7 mouse cellular contexts compared by ENCODE assay signal in the genomic region with DNA sequence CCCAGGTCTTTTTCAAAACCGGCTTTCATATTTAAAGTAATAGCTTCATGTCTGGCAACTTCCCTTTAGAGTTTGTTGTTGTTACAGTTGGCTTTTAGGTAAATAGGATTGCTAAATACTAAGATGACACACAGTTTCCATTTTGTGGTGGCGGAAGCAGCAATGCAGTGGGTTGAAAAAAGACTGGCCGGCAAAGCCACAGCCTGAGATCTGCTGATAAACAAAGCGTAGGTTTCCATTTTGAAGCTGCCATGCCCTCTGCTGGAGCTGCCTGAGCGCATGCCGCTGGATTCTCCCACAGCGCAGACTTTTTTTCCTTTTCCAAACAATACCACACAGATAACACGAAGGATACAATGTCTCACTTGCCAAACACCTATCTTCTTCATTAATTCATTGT. TPM values are rescaled to one million over a fixed set of nuclear protein-coding genes. Genes with fewer than 3 reads are reported as not detected.
A peak's percentile ranks its signal among the peaks of the same experiment; 100 is the strongest.
DNase-seq lines count a peak whose midpoint lies in the region; ATAC-seq and TF ChIP-seq lines count a peak whose summit lies in the region.

No protein-coding gene starts in this region.

- no peak for TF ChIP-seq POLR2A in cortical plate, adult 2 months (IDR thresholded peaks at IDR 0.05; ENCODE audit: extremely low read depth, insufficient read depth, low read length)

- no peak overlapping the region for H3K9ac ChIP-seq in intestine, embryonic 14.5 days (ENCODE audit: low read length)

- peak; percentile 79 for TF ChIP-seq CTCF in cortical plate, adult 2 months (IDR thresholded peaks at IDR 0.05; ENCODE audit: extremely low read depth, insufficient read depth, low read length)

- H3K4me3 ChIP-seq in cortical plate, adult 2 months (ENCODE audit: insufficient read depth, low read length): no peak overlapping the region
- H3K4me3 ChIP-seq in intestine, embryonic 14.5 days (ENCODE audit: low read depth, low read length): no peak overlapping the region

- H3K27me3 ChIP-seq in intestine, embryonic 14.5 days (replicated peaks; ENCODE audit: control insufficient read depth, insufficient read depth, low read length): no peaks in the 10 kb centered on the region

- H3K36me3 ChIP-seq in intestine, embryonic 14.5 days (ENCODE audit: control insufficient read depth, insufficient read depth, low read length): peaks cover 4% of the 10 kb centered on the region; the same call in 1 of the 2 replicates

- ATAC-seq in intestine, embryonic 14.5 days (replicated peaks; ENCODE audit: low FRiP score, low TSS enrichment, low read depth): no peak; the same call in 1 of the 2 replicates

- no peaks in the 10 kb centered on the region for H3K9me3 ChIP-seq in intestine, embryonic 14.5 days (ENCODE audit: control insufficient read depth, low read length)

- peak overlapping the region; percentile 47 for H3K4me2 ChIP-seq in intestine, embryonic 14.5 days (ENCODE audit: low read length)

- WGBS in intestine, embryonic 14.5 days: 2% methylated on average over 8 of the region's 8 CpGs

- DNase-seq in adipocyte (ENCODE audit: low spot score): peak; percentile 84
- peak; percentile 66 for DNase-seq in gastrocnemius, postnatal 14 days
- DNase-seq in intestine, embryonic 14.5 days (ENCODE audit: low spot score): peak; percentile 72
- peak; percentile 71 to 76 for DNase-seq in left cerebral cortex, postnatal 25 days (ENCODE audit: low spot score in 2 of 2)
- peak; percentile 66 for DNase-seq in mesoderm, embryonic 11.5 days (ENCODE audit: low read depth, low spot score)
- DNase-seq in skeletal muscle tissue, adult 2 months (ENCODE audit: low read depth, low spot score): peak; percentile 77

- intact Hi-C loops in gastrocnemius, postnatal 14 days (cut with DNase I; ENCODE audit: low total_unique reads): loop anchor here (5.0 kb wide), 1 partner anchor 194 kb away; no protein-coding TSS in a partner anchor
- intact Hi-C loops in left cerebral cortex, postnatal 25 days (cut with DNase I): loop anchor here (2.0 to 5.0 kb wide), 2 partner anchors 204 to 371 kb away; no protein-coding TSS in a partner anchor

- no peak overlapping the region for H3K27ac ChIP-seq in cortical plate, adult 2 months (ENCODE audit: insufficient read depth, low read length)
- H3K27ac ChIP-seq in intestine, embryonic 14.5 days (ENCODE audit: low read depth): no peak overlapping the region

- no peaks in the 10 kb centered on the region for H3K4me1 ChIP-seq in cortical plate, adult 2 months (ENCODE audit: control insufficient read depth, insufficient read depth, low read length)
- no peaks in the 10 kb centered on the region; the same call in 1 of the 2 replicates for H3K4me1 ChIP-seq in intestine, embryonic 14.5 days (replicated peaks; ENCODE audit: control insufficient read depth, insufficient read depth, low read length)

RNA-seq across cellular contexts. Expression of a gene that starts 2.6 kb away (rescaled TPM):
- 34.5 and 39.3 TPM in 2 replicates for polyA plus RNA-seq in cortical plate, adult 2 months (2012; rRNA removed)
- 10 to 100 TPM in 1 of 2 experiments, 1 to 10 TPM in 1; 9.8 to 12.9 TPM for total RNA-seq in gastrocnemius, postnatal 14 days (2021)
- polyA plus RNA-seq in intestine, embryonic 14.5 days (2014; fragmentation: Nextera tagmentation; extraction: Ambion mirVana): 38.4 and 39.8 TPM in 2 replicates
- total RNA-seq in left cerebral cortex, postnatal 25 days (2021): 10 to 100 TPM; 76.6 to 77.1 TPM

Comparison
In these comparisons a context has a peak if more than half of its experiments do, and no peak if none do; other contexts are left out.
1. RNA of a gene that starts 2.6 kb away (total RNA-seq): 76.6 to 77.1 TPM in left cerebral cortex, postnatal 25 days; 9.8 to 12.9 TPM in gastrocnemius, postnatal 14 days; every median in the first group is over 4 times any median in the second.
2. Peak in every context shown above with its lines, with median percentiles within 50 percentile points of each other: DNase-seq.